ENCODE assay signal across 8 mouse cellular contexts in genomic region chr12:110418735-110419350, GRCm38 (mm10). TPM values are rescaled to one million over a fixed set of nuclear protein-coding genes. Genes with fewer than 3 reads are reported as not detected.
A peak's percentile ranks its signal among the peaks of the same experiment; 100 is the strongest.
DNase-seq lines count a peak whose midpoint lies in the region; ATAC-seq lines count a peak whose summit lies in the region.

No protein-coding gene starts in this region.

- no peak overlapping the region for H3K4me3 ChIP-seq in liver, embryonic 12.5 days
- no peak overlapping the region for H3K4me3 ChIP-seq in embryonic facial prominence, embryonic 10.5 days
- H3K4me3 ChIP-seq in hindbrain, embryonic 11.5 days (ENCODE audit: low read depth, low read length): no peak overlapping the region

- no peak overlapping the region; the same call in 1 of the 2 replicates for H3K9ac ChIP-seq in liver, embryonic 12.5 days
- H3K9ac ChIP-seq in hindbrain, embryonic 11.5 days (ENCODE audit: low read depth, low read length): no peak overlapping the region

- H3K36me3 ChIP-seq in liver, embryonic 12.5 days: no peaks in the 10 kb centered on the region
- no peaks in the 10 kb centered on the region for H3K36me3 ChIP-seq in embryonic facial prominence, embryonic 10.5 days (replicated peaks)
- no peaks in the 10 kb centered on the region for H3K36me3 ChIP-seq in hindbrain, embryonic 11.5 days (ENCODE audit: control insufficient read depth, insufficient read depth, low read length)

- H3K27me3 ChIP-seq in liver, embryonic 12.5 days (replicated peaks): peaks cover 4% of the 10 kb centered on the region; the same call in 1 of the 2 replicates
- H3K27me3 ChIP-seq in embryonic facial prominence, embryonic 10.5 days (replicated peaks; ENCODE audit: low read depth, poor library complexity, severe bottlenecking): 0 out of 2 replicates have a peak, but pooled peaks cover 13% of the 10 kb centered on the region
- no peaks in the 10 kb centered on the region for H3K27me3 ChIP-seq in hindbrain, embryonic 11.5 days (ENCODE audit: control insufficient read depth, insufficient read depth, low read length)

- no peak overlapping the region for H3K4me2 ChIP-seq in liver, embryonic 12.5 days
- no peak overlapping the region for H3K4me2 ChIP-seq in hindbrain, embryonic 11.5 days (replicated peaks; ENCODE audit: low read depth, low read length)

- ATAC-seq in liver, embryonic 12.5 days: no peak
- ATAC-seq in hindbrain, embryonic 11.5 days (ENCODE audit: low FRiP score): 0 out of 2 replicates have a peak, but pooled peaks have one; percentile 12
- ATAC-seq in megakaryocyte-erythroid progenitor cell, adult 5-6 weeks (replicated peaks; ENCODE audit: low FRiP score, low TSS enrichment, poor library complexity, severe bottlenecking): peak; percentile 32; the same call in 1 of the 2 replicates

- 27% methylated on average over 8 of the region's 8 CpGs for WGBS in liver, embryonic 12.5 days (ENCODE audit: insufficient replicate concordance)
- 39% methylated on average over 8 of the region's 8 CpGs for WGBS in embryonic facial prominence, embryonic 10.5 days
- WGBS in hindbrain, embryonic 11.5 days: 45% methylated on average over 8 of the region's 8 CpGs

- H3K4me1 ChIP-seq in liver, embryonic 12.5 days: peaks cover 37% of the 10 kb centered on the region
- peaks cover 11% of the 10 kb centered on the region; the same call in 1 of the 2 replicates for H3K4me1 ChIP-seq in embryonic facial prominence, embryonic 10.5 days
- H3K4me1 ChIP-seq in hindbrain, embryonic 11.5 days (replicated peaks; ENCODE audit: control insufficient read depth, insufficient read depth, low read length): no peaks in the 10 kb centered on the region

- no peak overlapping the region for H3K27ac ChIP-seq in liver, embryonic 12.5 days
- H3K27ac ChIP-seq in embryonic facial prominence, embryonic 10.5 days (replicated peaks): no peak overlapping the region
- H3K27ac ChIP-seq in hindbrain, embryonic 11.5 days (ENCODE audit: low read depth, low read length): no peak overlapping the region

- peak; percentile 31 for DNase-seq in liver
- peak; percentile 28 for DNase-seq in T-cell, adult 2 months (ENCODE audit: low spot score)
- DNase-seq in embryonic facial prominence, embryonic 10.5 days (ENCODE audit: low spot score): peak; percentile 37
- peak; percentile 78 for DNase-seq in hindbrain, embryonic 11.5 days (ENCODE audit: low spot score)
- peak; percentile 27 to 34 for DNase-seq in layer of hippocampus, postnatal 25 days (ENCODE audit: extremely low spot score in 1 of 2, low spot score in 1 of 2)
- DNase-seq in thymus, postnatal 0 days (ENCODE audit: low spot score): peak; percentile 67

- no peaks in the 10 kb centered on the region for H3K9me3 ChIP-seq in liver, embryonic 12.5 days (replicated peaks)
- no peaks in the 10 kb centered on the region for H3K9me3 ChIP-seq in embryonic facial prominence, embryonic 10.5 days
- no peaks in the 10 kb centered on the region for H3K9me3 ChIP-seq in hindbrain, embryonic 11.5 days (ENCODE audit: control insufficient read depth, low read length)

RNA-seq across cellular contexts. Expression of gene Ppp2r5c, which starts 28.1 kb away (rescaled TPM):
- 103 and 105 TPM in 2 replicates for polyA plus RNA-seq in liver, embryonic 12.5 days (2016; fragmentation: Nextera tagmentation; extraction: Ambion mirVana)
- polyA plus RNA-seq in embryonic facial prominence, embryonic 10.5 days (2016; fragmentation: Nextera tagmentation; extraction: Ambion mirVana): 141 and 143 TPM in 2 replicates
- 162 and 172 TPM in 2 replicates for polyA plus RNA-seq in hindbrain, embryonic 11.5 days (2014; fragmentation: Nextera tagmentation; extraction: Ambion mirVana)
- total RNA-seq in layer of hippocampus, postnatal 25 days (2021): 100 to 1,000 TPM; 242 to 246 TPM
- 99.2 and 117 TPM in 2 replicates for total RNA-seq in megakaryocyte-erythroid progenitor cell, adult 5-6 weeks (2014; fragmentation: Nextera tagmentation)
- 223 and 234 TPM in 2 replicates for total RNA-seq in megakaryocyte-erythroid progenitor cell, adult 5-6 weeks (2017)
- polyA plus RNA-seq in thymus, postnatal 0 days (2015; fragmentation: Nextera tagmentation; extraction: Ambion mirVana): 309 and 319 TPM in 2 replicates

Comparison
In these comparisons a context has a peak if more than half of its experiments do, and no peak if none do; other contexts are left out.
1. DNase-seq: peak in every context shown above with its lines; median percentile 78 in hindbrain, embryonic 11.5 days; 67 in thymus, postnatal 0 days; 37 in embryonic facial prominence, embryonic 10.5 days; 31 in liver; 30 in layer of hippocampus, postnatal 25 days; 28 in T-cell, adult 2 months.